Mouse (Mus musculus) ZHBTc4 (cell line): ENCODE results near the gene Gjb3.

Experiments
- DNase-seq: peaks from one replicate; pipeline ENCODE4 v3.0.0-alpha.2; 2011; ENCODE audit warnings: low read depth, low spot score

Gene Gjb3

DNA sequence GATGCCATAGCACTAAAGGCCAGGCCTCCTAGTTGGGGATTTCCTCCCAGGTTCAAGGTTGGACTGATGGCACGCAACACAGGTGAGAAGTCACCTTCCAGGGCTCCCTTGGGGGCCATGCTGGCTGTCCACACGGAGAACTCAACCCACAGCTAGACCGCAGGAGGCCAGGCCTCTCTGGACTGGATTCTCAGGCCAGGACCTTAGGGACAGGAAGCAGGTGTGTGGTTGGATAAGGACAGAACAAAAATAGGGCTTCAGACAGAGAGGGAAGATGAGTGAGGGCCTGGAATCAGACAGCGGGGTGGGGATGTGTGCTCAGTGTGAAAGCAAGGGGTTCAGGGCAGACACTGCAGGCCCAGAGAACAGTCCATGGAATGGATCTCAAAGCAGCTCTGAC, 43.7 kb downstream of the Gjb3 start:
- DNase-seq, result no peak

DNA sequence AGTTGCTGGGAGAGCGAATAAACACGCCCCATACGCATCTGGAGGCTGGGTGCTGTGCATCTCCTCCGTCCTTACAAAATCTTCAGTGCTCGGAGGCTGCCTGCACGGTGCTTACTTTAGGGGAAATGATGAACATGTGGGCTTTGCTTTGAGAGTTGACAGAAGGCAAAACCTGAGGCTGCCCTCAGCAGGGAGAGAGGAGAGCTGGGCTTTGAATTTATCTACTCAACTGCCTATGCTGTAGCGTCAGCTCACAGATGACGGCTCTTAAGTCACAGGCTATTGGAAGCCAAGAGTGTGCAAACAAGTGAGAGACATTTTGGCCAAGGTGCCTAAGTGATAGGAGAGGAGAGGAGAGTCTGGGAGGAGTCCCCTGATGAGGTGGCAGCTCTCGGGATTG, 51.4 kb downstream of the Gjb3 start:
- no peak for DNase-seq

DNA sequence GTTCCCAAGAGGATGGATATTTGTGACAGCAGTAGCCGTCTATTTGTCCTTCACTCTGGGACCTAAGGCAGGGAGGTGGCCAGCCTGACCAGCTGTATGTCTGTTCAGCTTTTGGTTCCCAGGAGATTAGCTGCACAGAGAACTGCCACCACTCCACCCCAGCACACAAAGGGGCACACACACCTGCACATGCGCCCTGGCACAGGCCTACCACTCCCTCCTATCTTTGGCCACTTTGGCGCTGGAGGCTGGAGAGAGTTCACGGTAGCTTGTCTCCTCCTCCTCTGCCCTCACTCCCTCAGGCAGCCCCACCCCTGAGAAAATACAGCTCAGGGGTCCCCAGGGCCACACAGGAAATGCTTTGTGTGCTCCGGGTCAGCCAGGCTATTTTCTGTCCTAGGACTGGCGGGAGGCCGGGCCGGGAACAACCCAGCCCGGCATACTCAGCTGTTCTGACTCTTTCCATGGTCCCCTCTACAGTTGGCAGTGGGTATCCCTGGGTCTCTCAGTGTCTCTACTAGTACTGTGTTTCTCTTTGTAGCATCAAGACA, 52.1 kb downstream of the Gjb3 start:
- no peak for DNase-seq
